Mouse (Mus musculus) liver, postnatal 0 days (tissue): ENCODE results near the gene Sbf2. TPM values are rescaled to one million over a fixed set of nuclear protein-coding genes. Genes with fewer than 3 reads are reported as not detected.
A peak's percentile ranks its signal among the peaks of the same experiment; 100 is the strongest.

Source experiments
- ATAC-seq: fragments of 200-750 bp; cut with Nextera tagmentation; 2 replicates; pipeline ENCODE4 v1.8.0; 2017; ENCODE audit warnings: mild to moderate bottlenecking, moderate library complexity
- DNase-seq: peaks from one replicate; pipeline ENCODE4 v3.0.0-alpha.2; 2016
- H3K27ac ChIP-seq: fragments of 300-500 bp; sonication (generic); 2 replicates; pipeline ENCODE4 v1.5.1; 2014; ENCODE audit warnings: antibody characterized with exemption, moderate library complexity, mild to moderate bottlenecking, low read depth
- H3K27me3 ChIP-seq: fragments of 300-500 bp; sonication (generic); 2 replicates; pipeline ENCODE4 v1.6.1; 2014; ENCODE audit warnings: low read length, control low read depth, mixed read lengths; ENCODE audit not compliant: insufficient read depth
- H3K36me3 ChIP-seq: fragments of 300-500 bp; sonication (generic); replicated peaks from 2 replicates; pipeline ENCODE4 v1.6.1; 2014; ENCODE audit warnings: mild to moderate bottlenecking, control low read depth, low read length, moderate library complexity, mixed read lengths; ENCODE audit not compliant: insufficient read depth
- H3K4me1 ChIP-seq: fragments of 300-500 bp; sonication (generic); 2 replicates; pipeline ENCODE4 v1.6.1; 2014; ENCODE audit warnings: antibody characterized with exemption, mild to moderate bottlenecking, control low read depth; ENCODE audit not compliant: insufficient read depth
- H3K4me2 ChIP-seq: fragments of 300-500 bp; sonication (generic); 2 replicates; pipeline ENCODE4 v1.6.1; 2014; ENCODE audit warnings: low read depth, mild to moderate bottlenecking, low read length, moderate library complexity, mixed read lengths
- H3K4me3 ChIP-seq: fragments of 300-500 bp; sonication (generic); 2 replicates; pipeline ENCODE4 v1.5.1; 2014; ENCODE audit warnings: low read depth, low read length
- H3K9ac ChIP-seq: fragments of 300-500 bp; sonication (generic); replicated peaks from 2 replicates; pipeline ENCODE4 v1.6.1; 2014; ENCODE audit warnings: mild to moderate bottlenecking, moderate library complexity
- H3K9me3 ChIP-seq: fragments of 300-500 bp; sonication (generic); 2 replicates; pipeline ENCODE4 v1.6.1; 2016; ENCODE audit warnings: mild to moderate bottlenecking, control low read depth, low read length, mixed read lengths
- CTCF ChIP-seq: sonication (generic); IDR thresholded peaks from 2 replicates; pipeline ENCODE4 v1.5.1; 2016; ENCODE audit warnings: antibody characterized with exemption, low read depth
- EP300 ChIP-seq: IDR thresholded peaks from 2 replicates; pipeline ENCODE4 v1.6.1; 2016; ENCODE audit warnings: antibody characterized with exemption, low read depth, mild to moderate bottlenecking
- WGBS: fragments of 180-500 bp; shearing (Covaris S2); extraction: QIAGEN DNeasy Blood & Tissue Kit; methylation state at CpG from one replicate; pipeline ENCODE4 v1.1.7; 2014; ENCODE audit not compliant: insufficient replicate concordance; 5-methylcytosine and 5-hydroxymethylcytosine counted together
- polyA plus RNA-seq: library from polyadenylated mRNA; unstranded; fragments of >200 nt; fragmentation: Nextera tagmentation; extraction: Ambion mirVana; gene quantifications from 2 replicates; pipeline ENCODE4 v1.2.1, GENCODE M21; 2015

The Sbf2 gene
- polyA plus RNA-seq, 1 experiment from 2014 or later = 5.9 TPM

GRCm38 (mm10) chr7:110631136-110631888 lies 16.6 kb upstream of the Sbf2 start:
- Histone ChIP-seq H3K27ac (no peak overlapping the region), H3K9me3 (no peaks in the 10 kb centered on the region), H3K9ac (no peak overlapping the region), H3K4me3 (no peak overlapping the region), H3K4me2 (no peak overlapping the region), H3K36me3 (no peaks in the 10 kb centered on the region), H3K4me1 (peaks cover 16% of the 10 kb centered on the region; the same call in 1 of the 2 replicates), H3K27me3 (peaks cover 46% of the 10 kb centered on the region)
- DNase-seq = no peak
- ATAC-seq = no peak
- WGBS = 53% methylated on average over 16 of the region's 16 CpGs
- no peak for TF ChIP-seq EP300

- Histone ChIP-seq H3K4me1 (peaks cover 25% of the 10 kb centered on the region), H3K36me3 (no peaks in the 10 kb centered on the region), H3K4me3 (peak overlapping the region; percentile 46), H3K4me2 (peak overlapping the region; percentile 77), H3K9me3 (no peaks in the 10 kb centered on the region), H3K27me3 (peaks cover 57% of the 10 kb centered on the region), H3K9ac (peak overlapping the region; percentile 54; the same call in 1 of the 2 replicates), H3K27ac (no peak overlapping the region)
- ATAC-seq (peak; percentile 84), DNase-seq (peak; percentile 84)
- 2% methylated on average over 34 of the region's 36 CpGs for WGBS
- TF ChIP-seq CTCF (peak; percentile 96), EP300 (no peak)
These were observed 15.4 kb upstream of the Sbf2 start for GRCm38 (mm10) chr7:110629892-110630666.

GRCm38 (mm10) chr7:110628611-110629354 lies 14.1 kb upstream of the Sbf2 start:
- Histone ChIP-seq H3K9ac (peak overlapping the region; percentile 52), H3K4me2 (peak overlapping the region; percentile 77), H3K27me3 (peaks cover 59% of the 10 kb centered on the region), H3K36me3 (no peaks in the 10 kb centered on the region), H3K27ac (no peak overlapping the region), H3K4me1 (peaks cover 25% of the 10 kb centered on the region), H3K9me3 (no peaks in the 10 kb centered on the region), H3K4me3 (peak overlapping the region; percentile 54)
- DNase-seq (peak; percentile 30), ATAC-seq (no peak)
- 2% methylated on average over 33 of the region's 33 CpGs for WGBS
- no peak for TF ChIP-seq EP300
- TF ChIP-seq CTCF = peak; percentile 20; the same call in 1 of the 2 replicates

- TF ChIP-seq EP300 (no peak), CTCF (no peak)
- Histone ChIP-seq H3K4me1 (peaks cover 25% of the 10 kb centered on the region), H3K9ac (peak overlapping the region; percentile 52), H3K27me3 (peaks cover 59% of the 10 kb centered on the region), H3K9me3 (no peaks in the 10 kb centered on the region), H3K36me3 (no peaks in the 10 kb centered on the region), H3K4me2 (peak overlapping the region; percentile 77), H3K4me3 (peak overlapping the region; percentile 54), H3K27ac (no peak overlapping the region)
- 3% methylated on average over 11 of the region's 11 CpGs for WGBS
- DNase-seq (no peak), ATAC-seq (no peak)
These were observed 13.5 kb upstream of the Sbf2 start for GRCm38 (mm10) chr7:110628273-110628600.

- peak within 1 kb of the TSS; percentile 77 for H3K4me2 ChIP-seq
- no peak within 1 kb of the TSS for H3K27ac ChIP-seq
- TF ChIP-seq EP300 = no peak
- no peak for TF ChIP-seq CTCF
- WGBS = 2% methylated on average over 30 of the region's 30 CpGs
- no peaks in the 10 kb centered on the region for H3K36me3 ChIP-seq
- ATAC-seq (no peak), DNase-seq (peak; percentile 67)
- no peaks in the 10 kb centered on the region for H3K9me3 ChIP-seq
- peaks cover 25% of the 10 kb centered on the region for H3K4me1 ChIP-seq
- peak within 1 kb of the TSS; percentile 52 for H3K9ac ChIP-seq
- H3K27me3 ChIP-seq = peaks cover 59% of the 10 kb centered on the region
- H3K4me3 ChIP-seq = peak within 1 kb of the TSS; percentile 54
These were observed 13.0 kb upstream of the Sbf2 start, which contains the start of gene Adm for GRCm38 (mm10) chr7:110627486-110628272. TSS of gene Adm (plus strand) at chr7:110627661.
